Mouse (Mus musculus) induced T-regulatory cell, adult 2 months (primary cell): ENCODE measurements around the gene Itgb4.
"Not testable (repeated sequence)": the region's sequence is repeated elsewhere in the genome, so short reads cannot be mapped to it uniquely, and the experiment has no call there.

Source experiments
- DNase-seq: peaks from one replicate; pipeline ENCODE4 v3.0.0-alpha.2; 2012; ENCODE audit warnings: low read depth

Gene Itgb4

GRCm38 (mm10) chr11:116008832-116009375 is 34.4 kb downstream of the Itgb4 start:
- no peak for DNase-seq

GRCm38 (mm10) chr11:116009661-116010060 is 35.2 kb downstream of the Itgb4 start:
- DNase-seq, result no peak

- no peak for DNase-seq
These were observed 35.6 kb downstream of the Itgb4 start for GRCm38 (mm10) chr11:116010146-116010545.

DNA sequence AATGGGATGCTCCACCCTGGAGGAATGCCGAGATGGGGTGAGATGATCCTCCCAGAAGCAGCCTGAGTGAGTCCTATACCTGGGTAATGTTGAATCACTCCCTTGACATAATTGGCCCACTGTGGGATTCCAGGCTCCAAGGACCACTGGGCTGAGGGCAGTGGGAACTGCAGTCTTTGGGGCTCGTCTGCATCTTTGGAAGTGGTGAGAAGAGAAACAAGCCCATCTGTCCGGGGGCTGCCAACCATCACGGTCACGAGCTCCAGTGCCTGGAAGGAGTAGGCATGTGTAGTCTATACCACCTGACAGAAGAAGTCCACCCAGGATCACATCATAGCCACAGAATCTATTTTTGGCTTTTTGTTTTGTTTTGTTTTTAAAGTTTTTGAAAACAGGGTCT is 36.4 kb downstream of the Itgb4 start:
- DNase-seq, result no peak

GRCm38 (mm10) chr11:116011529-116012261 is 37.2 kb downstream of the Itgb4 start:
- no peak for DNase-seq

- peak; percentile 92 for DNase-seq
These were observed 37.9 kb downstream of the Itgb4 start, which contains the start of gene Galk1 for GRCm38 (mm10) chr11:116012262-116012947. TSS of gene Galk1 (minus strand) at chr11:116012719.

DNA sequence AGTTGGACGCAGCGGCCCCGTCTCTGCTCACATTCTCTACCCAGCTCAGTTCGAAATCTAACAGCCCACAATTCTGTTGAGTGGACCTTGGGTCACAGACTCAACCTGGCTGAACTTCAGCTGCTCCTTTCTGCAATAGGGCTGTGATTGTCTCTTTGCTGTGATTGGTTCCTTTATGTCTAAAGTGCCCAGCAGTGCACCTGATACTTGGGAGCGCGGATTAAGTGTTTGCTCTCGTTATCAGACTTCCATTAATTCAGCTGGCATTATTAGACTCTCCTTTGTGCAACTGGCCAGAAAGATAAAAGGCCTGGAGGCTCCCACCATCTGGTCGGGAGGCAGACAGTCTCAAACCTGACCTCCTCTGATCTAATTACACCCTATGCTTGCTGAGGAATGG is 40.3 kb downstream of the Itgb4 start:
- DNase-seq, result no peak

GRCm38 (mm10) chr11:116018106-116018505 is 43.6 kb downstream of the Itgb4 start:
- DNase-seq, result peak; percentile 60

DNA sequence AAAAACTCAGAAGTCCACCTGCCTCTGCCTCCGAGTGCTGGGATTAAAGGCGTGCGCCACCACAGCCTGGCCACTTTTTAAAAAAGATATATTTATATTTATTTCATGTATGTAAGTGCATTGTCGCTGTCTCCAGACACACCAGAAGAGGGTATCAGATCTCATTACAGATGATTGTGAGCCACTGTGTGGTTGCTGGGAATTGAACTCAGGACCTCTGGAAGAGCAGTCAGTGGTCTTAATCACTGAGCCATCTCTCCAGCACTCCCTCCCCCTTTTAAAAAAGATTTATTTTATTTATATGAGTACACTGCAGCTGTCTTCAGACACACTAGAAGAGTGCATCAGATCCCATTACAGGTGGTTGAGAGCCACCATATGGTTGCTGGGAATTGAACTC is 44.4 kb downstream of the Itgb4 start:
- DNase-seq, result not testable (repeated sequence)

GRCm38 (mm10) chr11:116019360-116019791 is 44.9 kb downstream of the Itgb4 start:
- peak; percentile 38 for DNase-seq

DNA sequence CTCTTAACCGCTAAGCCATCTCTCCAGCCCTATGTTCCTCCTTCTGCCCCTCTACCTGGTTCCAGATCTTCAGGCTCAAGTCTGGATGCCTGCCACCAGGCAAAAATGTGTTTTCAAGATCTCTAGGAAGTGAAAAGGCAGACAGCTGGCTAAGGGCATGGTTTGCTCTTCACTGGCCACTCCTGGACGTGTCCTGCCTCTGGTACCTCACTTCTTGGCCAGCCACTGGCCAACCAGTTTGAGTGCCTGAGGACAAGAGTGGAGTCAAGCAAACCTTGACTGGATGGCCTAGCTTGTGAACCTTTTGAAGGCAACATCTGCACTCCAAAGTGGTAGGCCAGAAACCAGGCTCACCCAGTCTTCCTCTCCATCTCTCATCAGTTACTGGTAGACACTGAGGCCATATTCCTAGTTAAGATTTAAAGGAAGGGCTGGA is 45.5 kb downstream of the Itgb4 start:
- peak; percentile 50 for DNase-seq

GRCm38 (mm10) chr11:116020519-116020922 is 46.0 kb downstream of the Itgb4 start:
- DNase-seq, result peak; percentile 63

GRCm38 (mm10) chr11:116021328-116022220 is 47.1 kb downstream of the Itgb4 start:
- DNase-seq, result peak; percentile 43

DNA sequence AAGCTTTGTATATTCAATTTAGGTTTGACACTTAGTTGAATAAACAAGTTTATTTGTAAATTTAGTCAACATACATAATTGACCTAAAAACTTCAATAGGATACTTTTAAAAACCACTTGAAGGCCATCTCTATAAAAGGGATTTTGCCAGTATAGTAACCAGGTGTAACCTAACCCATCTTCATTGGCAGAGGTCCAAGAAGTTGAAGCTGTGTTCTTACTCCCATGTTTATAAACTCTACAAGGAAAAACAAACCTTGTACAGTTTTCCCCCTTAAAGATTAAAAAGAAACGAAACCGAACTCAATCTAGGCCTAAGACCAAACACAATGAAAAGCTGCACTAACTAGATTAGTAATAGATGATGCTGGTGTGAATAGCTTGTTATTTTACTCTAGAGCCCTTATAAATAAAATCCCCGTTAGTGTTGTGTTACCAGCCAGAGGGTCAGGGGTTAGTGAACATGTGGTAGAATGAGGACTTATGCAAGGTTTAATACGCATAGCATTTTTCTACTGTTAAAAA is 47.8 kb downstream of the Itgb4 start:
- DNase-seq, result peak; percentile 34

- DNase-seq, result peak; percentile 53
These were observed 48.7 kb downstream of the Itgb4 start for GRCm38 (mm10) chr11:116023074-116023770.

DNA sequence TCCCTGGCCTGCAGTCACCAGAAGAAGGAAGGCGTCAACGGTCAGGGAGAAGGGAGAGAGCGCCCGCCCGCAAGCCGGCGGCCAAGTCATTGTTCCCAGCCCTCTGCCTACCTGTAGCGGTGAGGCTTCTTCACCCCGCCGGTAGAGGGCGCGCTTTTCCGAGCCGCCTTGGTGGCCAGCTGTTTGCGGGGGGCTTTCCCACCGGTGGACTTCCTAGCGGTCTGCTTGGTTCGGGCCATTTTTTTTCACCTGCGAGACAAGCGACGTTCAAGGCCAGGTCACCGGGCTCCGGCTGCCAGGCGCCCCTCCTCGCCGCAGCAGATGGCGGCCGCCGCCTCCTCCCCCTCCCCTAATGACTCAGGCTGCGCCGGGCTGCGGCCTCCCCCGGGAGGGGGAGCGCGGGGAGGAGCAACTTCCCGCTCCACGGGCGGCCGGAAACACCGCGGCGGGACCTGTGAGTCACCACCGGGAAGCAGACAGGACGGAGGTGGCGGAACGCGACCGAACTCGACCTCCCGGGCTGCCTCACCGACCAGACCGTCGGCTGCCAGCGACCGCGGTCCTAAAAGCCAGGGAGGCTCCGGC is 49.4 kb downstream of the Itgb4 start:
- peak; percentile 91 for DNase-seq

DNA sequence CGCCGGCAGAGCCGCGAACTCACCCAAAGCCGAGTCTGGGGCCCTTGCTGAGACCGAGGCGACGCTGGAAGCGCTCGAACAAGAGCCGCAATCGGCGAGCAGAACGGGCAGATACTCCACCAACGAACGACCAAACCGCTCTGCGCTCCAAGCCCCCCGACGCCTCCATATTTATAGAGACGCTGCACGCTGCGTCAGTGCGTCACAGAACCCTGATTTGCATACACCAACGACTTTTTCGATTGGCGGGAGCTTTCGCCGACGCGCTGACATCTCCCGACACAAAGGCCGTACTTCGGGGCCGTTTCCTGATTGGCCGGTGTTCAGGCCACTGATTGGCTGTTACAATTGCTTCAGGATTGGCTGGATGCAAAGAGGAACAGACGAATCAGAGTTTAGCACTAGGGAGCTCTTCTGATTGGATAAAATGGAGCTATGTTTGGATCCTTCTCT is 49.9 kb downstream of the Itgb4 start:
- DNase-seq, result peak; percentile 99

- no peak for DNase-seq
These were observed 50.7 kb downstream of the Itgb4 start for GRCm38 (mm10) chr11:116025056-116025845.

DNA sequence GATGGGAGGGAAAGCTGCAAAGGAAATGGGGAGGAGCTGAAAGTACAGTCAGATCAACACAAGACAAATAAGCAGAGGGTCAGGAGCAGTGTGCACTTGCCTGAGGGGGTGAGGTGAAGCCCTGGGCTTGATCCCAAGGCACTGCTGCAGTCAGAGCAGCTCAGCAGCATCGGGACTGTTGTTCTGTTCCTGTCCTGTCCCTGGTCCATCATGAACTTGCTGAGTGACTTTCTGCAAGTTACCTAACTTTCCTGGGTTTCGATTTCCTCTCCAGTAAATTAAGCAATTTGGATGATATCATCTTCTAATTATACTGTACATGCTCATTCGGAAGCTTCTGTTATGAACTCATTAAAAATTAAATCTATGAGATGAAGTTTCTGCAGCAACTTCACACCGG is 53.2 kb downstream of the Itgb4 start, which contains the start of gene H3f3b:
Gene H3f3b, minus strand, starts transcription at position 207 of the 400 bp plus-strand sequence.
- DNase-seq, result no peak
